Mouse (Mus musculus): Measurements from ENCODE around the gene Upk3b. TPM values are rescaled to one million over a fixed set of nuclear protein-coding genes. Genes with fewer than 3 reads are reported as not detected.
A peak's percentile ranks its signal among the peaks of the same experiment; 100 is the strongest.

Gene Upk3b
- total and polyA plus RNA-seq, 3 experiments: 0.09 TPM; not detected in 2

DNA sequence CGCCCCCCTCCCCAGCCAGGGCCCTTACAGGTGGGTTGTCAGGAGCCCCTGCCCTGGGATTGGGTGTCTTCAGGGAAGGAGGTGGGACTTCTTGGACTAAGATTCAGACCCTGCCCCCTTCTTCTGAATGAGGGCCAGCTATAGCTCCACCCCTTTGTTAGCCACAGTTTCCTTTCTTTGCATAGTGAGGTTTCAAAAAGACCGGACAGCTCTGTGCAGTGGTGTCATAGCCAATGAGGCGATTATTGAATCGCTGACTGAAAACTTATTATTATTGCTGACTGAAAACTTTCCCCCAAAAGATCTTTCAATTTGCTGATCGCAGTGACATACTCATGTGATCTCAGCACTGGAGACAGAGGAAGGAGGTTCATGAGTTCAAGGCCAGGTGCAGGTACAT is 1.9 kb downstream of the Upk3b start:
- no peak overlapping the region for H3K27ac ChIP-seq (ENCODE audit: insufficient read depth, low read depth)
- no peak overlapping the region for H3K9ac ChIP-seq (ENCODE audit: insufficient read depth, low read depth)
- peaks cover 26% of the 10 kb centered on the region for H3K9me3 ChIP-seq (replicated peaks; ENCODE audit: low read length)
- H3K4me2 ChIP-seq (ENCODE audit: insufficient read depth, low read depth, poor library complexity, severe bottlenecking): peak overlapping the region; percentile 32; the same call in 1 of the 2 replicates
- dilution Hi-C loops (cut with MboI; ENCODE audit: extremely low pct_ligation_motif_present, extremely low pct_unique_long_range_greater_than_20kb, low sequenced_read_pairs) (no loop called here), in situ Hi-C loops (cut with MboI; ENCODE audit: low pct_ligation_motif_present, low pct_unique_long_range_greater_than_20kb, low sequenced_read_pairs) (loop anchor here (10.0 kb wide), 1 partner anchor 145 kb away; no protein-coding TSS in a partner anchor)
- peak; percentile 79 for DNase-seq (ENCODE audit: extremely low read depth)
- H3K4me1 ChIP-seq (ENCODE audit: control insufficient read depth in 1 of 2, insufficient read depth in 2 of 2): peaks cover 17 to 35% of the 10 kb centered on the region in 2 experiments
- no peak overlapping the region for H3K4me3 ChIP-seq (replicated peaks in 1 of 3; ENCODE audit: low read depth in 2 of 3, low read length in 2 of 3, poor library complexity in 1 of 3)
- H3K27me3 ChIP-seq (replicated peaks): no peaks in the 10 kb centered on the region
- no peaks in the 10 kb centered on the region for H3K79me2 ChIP-seq (replicated peaks; ENCODE audit: control insufficient read depth, extremely low read depth, insufficient read depth, poor library complexity, severe bottlenecking)
- H3K36me3 ChIP-seq (replicated peaks in 1 of 2; ENCODE audit: control insufficient read depth in 1 of 2, insufficient read depth in 1 of 2, low read length in 1 of 2): no peaks in the 10 kb centered on the region
- no peak for TF ChIP-seq MXI1 (IDR thresholded peaks at IDR 0.05; ENCODE audit: low read depth, low read length)
- TF ChIP-seq BHLHE40 (IDR thresholded peaks at IDR 0.05; ENCODE audit: low read depth, low read length): peak; percentile 67; the same call in 1 of the 2 replicates
- peak; percentile 65 for TF ChIP-seq MAFK (IDR thresholded peaks at IDR 0.05; ENCODE audit: insufficient replicate concordance, low read length)
- TF ChIP-seq ZNF384 (IDR thresholded peaks at IDR 0.05; ENCODE audit: low read depth, low read length): no peak
- no peak for TF ChIP-seq MAZ (IDR thresholded peaks at IDR 0.05; ENCODE audit: low read depth, low read length)
- no peak for TF ChIP-seq ZKSCAN1 (IDR thresholded peaks at IDR 0.05; ENCODE audit: borderline replicate concordance, low read depth, low read length)
- no peak for TF ChIP-seq SIN3A (IDR thresholded peaks at IDR 0.05; ENCODE audit: low read length)
- TF ChIP-seq ETS1 (conservative IDR thresholded peaks at IDR 0.05; ENCODE audit: low read depth, low read length): no peak; the same call in 1 of the 2 replicates
- no peak for TF ChIP-seq JUN (IDR thresholded peaks at IDR 0.05; ENCODE audit: insufficient read depth, low read depth, low read length)
- TF ChIP-seq ELF1 (IDR thresholded peaks at IDR 0.05; ENCODE audit: low read depth, low read length): no peak
- TF ChIP-seq RAD21 (IDR thresholded peaks at IDR 0.05; ENCODE audit: low read depth, low read length): no peak
- no peak for TF ChIP-seq PAX5 (IDR thresholded peaks at IDR 0.05; ENCODE audit: low read length)
- peak; percentile 42; the same call in 1 of the 2 replicates for TF ChIP-seq EP300 (IDR thresholded peaks at IDR 0.05; ENCODE audit: low read length)
- TF ChIP-seq MYC (IDR thresholded peaks at IDR 0.05; ENCODE audit: low read depth, low read length): no peak
- TF ChIP-seq IRF4 (IDR thresholded peaks at IDR 0.05; ENCODE audit: low read depth, low read length): peak; percentile 36; the same call in 1 of the 2 replicates
- TF ChIP-seq CHD2 (IDR thresholded peaks at IDR 0.05; ENCODE audit: low read length): no peak
- no peak for TF ChIP-seq USF1 (IDR thresholded peaks at IDR 0.05; ENCODE audit: low read depth, low read length)
- TF ChIP-seq E2F4 (IDR thresholded peaks at IDR 0.05; ENCODE audit: insufficient replicate concordance, low read depth, low read length): no peak
- TF ChIP-seq POLR2A (IDR thresholded peaks at IDR 0.05; ENCODE audit: low read depth, low read length): no peak
- TF ChIP-seq HCFC1 (IDR thresholded peaks at IDR 0.05; ENCODE audit: low read depth, low read length): no peak
- TF ChIP-seq ZMIZ1 (IDR thresholded peaks at IDR 0.05; ENCODE audit: low read depth, low read length): no peak

DNA sequence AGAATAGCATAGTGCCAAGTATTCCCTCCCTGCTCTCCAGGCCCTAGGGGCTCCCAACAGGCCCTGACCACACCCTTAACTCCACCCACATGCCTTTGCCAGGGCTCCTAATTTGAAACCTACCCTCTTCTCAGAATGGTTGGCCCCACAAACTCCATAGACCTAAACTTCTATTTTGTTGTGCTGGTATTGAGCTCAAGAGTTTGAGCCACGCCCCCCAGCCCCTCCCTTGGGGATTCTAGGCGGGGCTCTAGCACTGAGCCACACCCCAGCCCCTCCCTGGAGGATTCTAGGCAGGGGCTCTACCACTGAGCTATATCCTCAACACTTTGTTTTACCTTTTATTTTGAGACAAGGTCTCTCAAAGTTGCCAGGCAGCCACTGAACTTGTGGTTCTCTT is 3.0 kb downstream of the Upk3b start:
- dilution Hi-C loops (cut with MboI; ENCODE audit: extremely low pct_ligation_motif_present, extremely low pct_unique_long_range_greater_than_20kb, low sequenced_read_pairs) (no loop called here), in situ Hi-C loops (cut with MboI; ENCODE audit: low pct_ligation_motif_present, low pct_unique_long_range_greater_than_20kb, low sequenced_read_pairs) (loop anchor here (10.0 kb wide), 1 partner anchor 146 kb away; no protein-coding TSS in a partner anchor)
- no peaks in the 10 kb centered on the region for H3K36me3 ChIP-seq (replicated peaks in 1 of 2; ENCODE audit: control insufficient read depth in 1 of 2, insufficient read depth in 1 of 2, low read length in 1 of 2)
- peaks cover 14 to 24% of the 10 kb centered on the region in 2 experiments for H3K4me1 ChIP-seq (ENCODE audit: control insufficient read depth in 1 of 2, insufficient read depth in 2 of 2)
- no peak overlapping the region for H3K4me2 ChIP-seq (ENCODE audit: insufficient read depth, low read depth, poor library complexity, severe bottlenecking)
- no peak overlapping the region for H3K4me3 ChIP-seq (replicated peaks in 1 of 3; ENCODE audit: low read depth in 2 of 3, low read length in 2 of 3, poor library complexity in 1 of 3)
- H3K9me3 ChIP-seq (replicated peaks; ENCODE audit: low read length): peaks cover 26% of the 10 kb centered on the region
- H3K27me3 ChIP-seq (replicated peaks): no peaks in the 10 kb centered on the region
- no peak overlapping the region for H3K27ac ChIP-seq (ENCODE audit: insufficient read depth, low read depth)
- no peak overlapping the region for H3K9ac ChIP-seq (ENCODE audit: insufficient read depth, low read depth)
- no peak for TF ChIP-seq GABPA (IDR thresholded peaks at IDR 0.05; ENCODE audit: insufficient replicate concordance, low read depth, low read length)
- no peak for TF ChIP-seq IRF4 (IDR thresholded peaks at IDR 0.05; ENCODE audit: low read depth, low read length)
- no peak for TF ChIP-seq ZMIZ1 (IDR thresholded peaks at IDR 0.05; ENCODE audit: low read depth, low read length)
- no peak for TF ChIP-seq MXI1 (IDR thresholded peaks at IDR 0.05; ENCODE audit: low read depth, low read length)
- no peak for TF ChIP-seq SIN3A (IDR thresholded peaks at IDR 0.05; ENCODE audit: low read length)
- TF ChIP-seq TBP (conservative IDR thresholded peaks at IDR 0.05; ENCODE audit: low read depth, low read length): no peak
- no peak for TF ChIP-seq MAFK (IDR thresholded peaks at IDR 0.05; ENCODE audit: insufficient replicate concordance, low read length)
- no peak for TF ChIP-seq EP300 (IDR thresholded peaks at IDR 0.05; ENCODE audit: low read length)
- no peak for TF ChIP-seq JUND (conservative IDR thresholded peaks at IDR 0.05; ENCODE audit: low read depth, low read length)
- no peak for TF ChIP-seq MAZ (IDR thresholded peaks at IDR 0.05; ENCODE audit: low read depth, low read length)
- TF ChIP-seq NELFE (IDR thresholded peaks at IDR 0.05; ENCODE audit: low read depth, low read length): no peak
- TF ChIP-seq SMC3 (IDR thresholded peaks at IDR 0.05; ENCODE audit: low read depth, low read length): no peak
- no peak for TF ChIP-seq CHD2 (IDR thresholded peaks at IDR 0.05; ENCODE audit: low read length)
- no peak for TF ChIP-seq TCF12 (IDR thresholded peaks at IDR 0.05; ENCODE audit: low read depth, low read length)
- TF ChIP-seq RAD21 (IDR thresholded peaks at IDR 0.05; ENCODE audit: low read depth, low read length): no peak
- TF ChIP-seq ZC3H11A (IDR thresholded peaks at IDR 0.05; ENCODE audit: low read depth, low read length): no peak
- no peak for DNase-seq (ENCODE audit: extremely low read depth)
- H3K79me2 ChIP-seq (replicated peaks; ENCODE audit: control insufficient read depth, extremely low read depth, insufficient read depth, poor library complexity, severe bottlenecking): no peaks in the 10 kb centered on the region

Data from CH12.LX (cell line).